Mouse (Mus musculus) layer of hippocampus, postnatal 10 days (tissue): Measurements from ENCODE around the gene Mast3. TPM values are rescaled to one million over a fixed set of nuclear protein-coding genes. Genes with fewer than 3 reads are reported as not detected.

Experiments
- DNase-seq, 2 experiments: peaks; one replicate each; pipeline ENCODE4 v3.0.0; 2021; ENCODE audit warnings: low spot score in 2 of 2
- total RNA-seq, 2 experiments: library from RNA; stranded (reverse); gene quantifications; 2 replicates each; pipeline ENCODE4 v1.2.3; 2021

The Mast3 gene
- total RNA-seq, 2 experiments from 2014 or later = 179 to 186 TPM

DNA sequence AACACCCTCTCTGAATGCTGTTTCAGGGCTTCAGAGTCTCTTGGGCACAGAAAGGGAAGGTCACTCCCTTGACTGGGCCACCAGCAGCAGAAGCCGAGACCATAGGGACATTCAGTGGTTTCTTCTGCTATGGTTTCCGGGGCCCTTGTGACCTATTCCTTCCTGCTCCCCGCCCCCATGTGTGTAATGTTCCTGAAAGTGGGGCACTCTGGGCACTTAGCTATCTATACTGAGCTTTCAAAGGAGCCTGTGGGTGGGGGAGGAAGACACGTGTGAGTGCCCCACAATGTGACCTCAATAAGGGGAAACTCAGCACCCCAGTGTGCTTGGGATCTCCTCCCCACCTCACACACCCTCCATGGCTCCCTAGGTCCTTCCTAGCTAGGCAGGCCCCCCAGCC is 1.7 kb upstream of the Mast3 start:
- no peak for DNase-seq

DNA sequence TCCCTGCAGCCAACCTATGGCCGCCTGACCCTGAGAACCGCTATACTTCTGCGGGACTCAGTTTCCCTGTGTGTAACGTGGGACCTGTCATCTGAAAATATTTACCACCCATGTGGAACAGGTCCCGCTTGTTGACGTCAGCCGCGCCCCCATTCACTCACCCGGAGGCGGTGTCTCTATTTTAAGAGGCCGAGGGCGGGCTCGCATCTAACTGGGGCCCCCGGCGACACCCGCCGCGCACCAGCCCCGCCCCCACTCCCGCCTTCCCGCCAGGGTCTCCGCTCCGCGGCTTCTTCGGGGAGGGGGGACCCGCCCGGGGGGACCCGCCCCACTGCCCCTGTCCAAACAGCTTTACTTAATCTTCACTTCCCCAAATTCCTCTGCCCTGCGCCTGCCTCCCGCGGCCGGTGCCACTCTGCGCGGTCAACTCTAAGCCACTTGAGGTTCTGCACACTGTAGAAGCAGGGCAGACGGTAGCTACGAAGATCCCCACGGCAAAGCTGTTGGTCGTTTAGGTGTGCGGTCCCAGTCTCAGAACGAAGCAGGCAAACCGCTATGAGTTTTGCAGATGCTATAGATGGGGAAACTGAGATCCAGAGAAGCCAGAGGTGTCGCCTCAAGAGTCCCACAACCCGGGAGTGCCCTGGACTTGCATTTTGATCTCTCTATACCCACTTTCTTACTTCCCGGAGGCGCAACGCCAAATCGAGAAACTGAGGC is 933 bp downstream of the Mast3 start:
- peak in 1 of 2 experiments; percentile 64 for DNase-seq

DNA sequence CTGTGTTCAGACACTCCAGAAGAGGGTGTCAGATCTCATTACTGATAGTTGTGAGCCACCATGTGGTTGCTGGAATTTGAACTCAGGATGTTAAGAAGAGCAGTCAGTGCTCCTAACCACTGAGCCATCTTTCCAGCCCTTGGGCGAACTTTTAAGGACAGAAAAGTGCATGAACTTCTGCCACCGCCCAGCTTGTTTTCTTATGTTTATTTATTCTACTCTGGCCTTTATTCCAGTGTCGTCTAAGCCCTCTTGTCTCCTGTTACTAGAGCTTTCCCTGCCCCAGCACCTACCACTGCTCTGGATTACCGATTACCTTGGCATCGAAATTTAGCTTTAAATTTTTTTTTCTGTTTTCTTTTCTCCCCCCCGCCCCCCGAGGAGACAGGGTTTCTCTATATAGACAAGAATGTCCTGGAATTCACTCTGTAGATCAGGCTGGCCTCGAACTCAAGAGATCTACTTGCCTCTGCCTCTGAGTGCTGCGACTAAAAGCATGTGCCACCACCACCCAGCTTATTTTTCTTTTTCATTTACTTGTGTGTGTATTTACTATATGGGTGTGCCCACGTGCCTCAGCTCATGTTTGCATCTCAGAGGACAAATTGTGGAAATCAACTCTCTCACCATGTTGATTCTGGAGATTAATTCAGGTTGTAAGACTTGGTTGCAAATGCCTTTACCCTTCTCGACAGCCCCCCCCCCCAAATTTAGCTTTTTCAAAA is 1.9 kb downstream of the Mast3 start:
- no peak for DNase-seq

DNA sequence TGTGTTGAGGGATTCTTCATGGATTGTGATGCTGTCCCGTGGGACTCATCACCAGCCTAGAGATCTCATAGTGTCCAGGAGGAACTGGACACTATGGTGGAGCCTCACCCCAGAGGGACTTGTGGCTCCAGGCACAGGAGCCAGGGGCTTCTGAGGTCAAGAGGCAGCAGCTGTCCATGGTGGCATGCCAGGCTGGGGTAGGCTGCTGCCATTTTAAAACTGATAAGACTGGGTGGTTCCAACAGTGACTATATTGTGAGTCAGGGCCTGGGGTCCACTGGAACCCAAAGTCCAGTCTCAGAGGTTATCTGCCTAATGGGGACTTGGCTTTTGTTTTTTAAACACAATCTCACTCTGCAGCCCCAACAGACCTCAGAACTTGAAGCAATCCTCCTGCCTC is 3.0 kb downstream of the Mast3 start:
- DNase-seq = no peak

DNA sequence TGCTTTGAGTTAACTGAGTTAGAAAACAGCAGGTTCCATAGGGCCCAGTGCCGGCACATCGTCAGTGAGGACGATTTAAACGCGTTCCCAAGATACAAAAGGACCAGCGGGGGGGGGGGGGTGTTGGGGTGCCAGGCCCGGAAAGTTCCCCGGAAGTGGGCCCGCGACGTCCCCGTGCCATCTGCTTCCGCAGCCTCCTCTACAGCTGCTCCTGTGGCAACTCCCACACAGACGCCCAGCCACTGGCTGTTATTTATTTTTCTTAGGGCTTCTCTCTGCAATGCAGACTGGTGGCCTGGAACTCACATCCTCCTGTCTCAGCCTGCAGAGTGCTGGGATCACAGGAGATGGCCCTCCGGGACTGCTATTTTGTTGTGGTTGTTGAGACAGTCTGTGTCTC is 3.7 kb downstream of the Mast3 start:
- peak in 1 of 2 experiments; percentile 70 for DNase-seq

DNA sequence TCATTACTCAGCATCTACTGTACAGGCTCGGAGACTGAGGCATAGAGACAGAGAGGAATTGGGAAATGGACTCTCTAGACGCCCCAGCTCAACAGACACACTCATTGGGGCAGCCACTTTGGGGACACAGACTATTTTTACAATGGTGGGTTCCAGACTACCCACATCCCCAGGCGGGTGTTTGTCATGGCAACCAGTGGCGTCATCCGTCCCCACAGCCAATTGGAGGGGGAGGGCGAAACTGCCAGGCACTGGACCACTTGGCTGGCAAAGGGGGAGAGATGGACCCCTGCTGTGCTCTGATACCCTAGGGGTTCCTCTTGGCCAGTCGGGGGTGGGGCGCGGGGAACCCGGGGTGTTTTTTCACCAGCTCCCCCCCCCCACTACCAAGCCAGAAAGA is 4.2 kb downstream of the Mast3 start:
- no peak for DNase-seq

DNA sequence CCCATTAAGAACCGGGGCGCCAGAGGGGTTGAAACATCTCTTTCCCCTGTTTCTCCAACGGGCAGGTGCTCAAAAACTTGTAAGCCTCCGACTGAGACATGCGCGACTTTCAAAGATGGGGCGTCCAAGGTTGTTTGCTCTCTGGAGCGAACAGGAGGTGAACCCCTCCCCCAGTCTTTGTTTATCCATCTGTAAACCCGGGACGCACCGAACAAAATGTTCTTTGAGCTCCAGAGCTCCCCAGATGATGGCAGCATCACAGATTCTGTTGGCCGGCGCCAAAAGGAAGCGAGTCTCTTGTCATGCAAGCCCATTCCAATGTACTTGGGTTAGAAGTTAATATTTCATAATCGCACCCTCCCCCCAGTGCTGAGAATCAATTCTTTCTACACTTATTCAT is 6.6 kb downstream of the Mast3 start:
- DNase-seq = peak in 1 of 2 experiments; percentile 67

DNA sequence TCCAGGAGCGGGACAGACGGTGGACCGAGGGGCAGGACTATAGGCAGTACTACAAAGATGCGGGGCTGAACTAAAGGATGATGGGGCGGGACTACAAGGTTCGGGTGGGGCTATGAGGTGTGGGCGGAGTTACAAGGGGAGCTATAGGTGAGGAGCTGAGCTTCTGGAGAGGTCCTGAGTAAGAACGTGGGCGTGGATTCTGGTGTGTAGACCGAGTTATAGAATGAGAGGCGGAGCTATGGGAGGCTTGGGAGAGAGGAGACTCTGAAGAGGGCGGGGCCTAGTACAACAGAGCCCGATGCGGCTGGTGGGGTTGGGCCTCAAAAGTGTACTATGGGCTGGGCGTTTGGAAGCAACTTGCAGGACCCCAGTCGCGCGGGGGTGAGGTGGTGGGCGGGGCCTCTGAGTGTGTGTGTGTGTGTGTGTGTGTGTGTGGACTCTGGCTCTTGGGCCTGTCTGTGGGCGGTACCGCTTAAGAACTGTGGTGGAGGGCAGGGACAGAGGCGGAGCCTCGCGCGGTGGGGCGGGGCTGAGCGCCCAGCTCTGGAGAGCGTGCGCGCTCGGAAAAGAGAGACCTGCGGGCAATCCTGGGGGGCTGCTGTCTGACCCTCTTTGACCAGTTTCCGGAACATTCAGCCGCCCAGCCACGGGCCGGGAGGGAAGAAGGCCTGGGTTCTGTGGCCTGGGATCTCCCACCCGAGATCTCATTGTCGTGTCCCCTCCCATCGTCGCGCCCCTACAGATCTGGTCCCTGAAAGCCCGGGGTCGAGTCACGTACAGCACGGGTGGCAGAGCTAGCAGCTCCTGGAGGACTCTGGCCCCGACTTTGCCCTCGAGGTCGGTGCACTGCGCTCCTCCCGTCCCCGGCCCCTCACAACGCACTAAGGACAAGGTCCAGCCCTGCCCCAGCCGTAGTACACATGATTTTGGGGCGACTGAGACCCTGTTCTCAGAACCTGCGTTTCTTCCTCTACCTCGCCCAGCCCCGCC is 7.5 kb downstream of the Mast3 start:
- peak; percentile 84 to 89 for DNase-seq

DNA sequence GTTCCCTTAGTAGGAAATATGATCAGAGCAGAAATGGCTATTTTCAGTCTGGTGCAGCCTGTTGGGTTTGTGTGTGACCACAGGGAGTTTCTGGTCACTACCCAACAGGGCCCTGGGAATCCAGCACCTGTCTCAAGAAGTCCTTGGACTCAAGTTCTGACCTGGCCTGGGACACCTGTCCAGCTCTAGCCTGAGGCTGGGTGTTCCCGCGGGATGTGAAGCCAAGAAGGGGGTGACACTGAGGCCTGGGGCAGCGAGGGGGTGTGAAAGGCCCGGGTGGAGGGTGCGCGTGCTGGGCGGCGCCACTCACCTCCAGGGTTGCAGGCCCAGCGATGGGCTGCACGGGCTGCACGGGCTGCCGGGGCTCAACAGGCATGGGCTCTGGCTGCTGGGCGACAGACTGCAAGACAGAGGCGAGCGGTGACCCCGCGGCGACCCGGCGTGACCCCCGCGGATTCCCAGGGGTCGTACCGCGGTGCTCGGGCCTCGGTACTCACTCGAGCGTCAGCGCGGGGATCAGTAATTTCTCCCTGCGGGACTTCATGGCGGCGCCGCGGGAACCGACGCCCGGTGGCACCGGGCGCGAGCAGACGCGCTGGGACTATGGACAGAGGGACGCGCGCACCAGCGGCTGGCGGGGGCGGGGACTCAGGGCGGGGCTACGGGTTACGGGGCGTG is 8.3 kb downstream of the Mast3 start:
- DNase-seq = no peak

DNA sequence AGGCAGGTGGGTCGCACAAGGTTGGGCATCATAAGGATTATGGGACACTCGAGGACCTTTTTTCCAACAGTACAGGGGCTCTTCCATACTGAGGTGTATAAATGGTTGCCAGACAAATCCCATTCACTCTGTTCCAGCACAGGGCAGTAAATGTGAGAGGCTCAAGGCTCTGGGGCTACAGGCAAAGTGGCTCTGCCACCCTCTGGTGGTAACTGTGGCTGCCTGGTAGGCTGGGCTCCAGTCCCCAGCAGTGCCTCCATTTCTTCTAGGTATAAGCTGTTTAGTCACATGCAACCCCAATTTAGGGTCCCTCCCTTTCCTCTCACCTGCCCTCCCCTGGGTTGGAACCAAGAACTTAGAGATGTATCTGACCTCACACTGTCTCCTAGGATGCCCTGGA is 9.5 kb downstream of the Mast3 start:
- DNase-seq = no peak

DNA sequence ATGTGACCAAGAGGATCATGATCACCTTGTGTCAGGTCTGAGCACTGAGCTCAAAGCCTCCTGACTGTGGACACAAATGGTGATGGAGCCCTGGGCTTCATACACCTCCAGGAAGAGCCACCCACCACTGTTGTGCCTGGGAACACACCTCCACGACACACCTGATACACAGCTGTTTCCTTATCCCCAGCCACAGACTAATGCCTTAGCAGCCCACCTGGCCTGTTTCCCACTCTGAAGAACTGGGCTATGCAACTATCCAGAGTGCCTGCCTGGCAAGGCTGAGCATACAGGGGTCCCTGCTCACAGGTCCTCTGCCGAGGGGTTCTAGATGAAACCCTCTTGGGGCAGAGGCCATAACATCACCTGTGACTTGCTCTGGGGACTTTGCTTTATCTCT is 10.6 kb downstream of the Mast3 start:
- no peak for DNase-seq

DNA sequence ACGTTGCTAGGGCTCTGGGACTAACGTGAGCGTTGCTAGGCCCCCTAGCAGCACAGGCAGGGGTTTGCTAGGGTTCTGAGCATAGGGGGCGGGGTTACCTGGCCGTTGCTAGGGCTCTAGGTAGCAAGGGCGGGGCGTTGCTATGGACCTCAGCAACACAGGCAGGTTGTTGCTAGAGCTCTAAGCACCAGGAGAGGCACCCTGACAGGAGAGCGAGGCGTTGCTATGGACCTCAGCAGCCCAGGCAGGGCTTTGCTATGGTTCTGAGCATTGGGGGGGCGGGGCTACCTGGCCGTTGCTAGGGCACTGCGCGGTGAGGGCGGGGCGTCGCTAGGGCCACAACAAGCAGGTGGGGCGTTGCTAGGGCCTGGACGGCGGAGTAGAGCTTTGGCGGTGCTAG is 12.2 kb downstream of the Mast3 start:
- DNase-seq = no peak

DNA sequence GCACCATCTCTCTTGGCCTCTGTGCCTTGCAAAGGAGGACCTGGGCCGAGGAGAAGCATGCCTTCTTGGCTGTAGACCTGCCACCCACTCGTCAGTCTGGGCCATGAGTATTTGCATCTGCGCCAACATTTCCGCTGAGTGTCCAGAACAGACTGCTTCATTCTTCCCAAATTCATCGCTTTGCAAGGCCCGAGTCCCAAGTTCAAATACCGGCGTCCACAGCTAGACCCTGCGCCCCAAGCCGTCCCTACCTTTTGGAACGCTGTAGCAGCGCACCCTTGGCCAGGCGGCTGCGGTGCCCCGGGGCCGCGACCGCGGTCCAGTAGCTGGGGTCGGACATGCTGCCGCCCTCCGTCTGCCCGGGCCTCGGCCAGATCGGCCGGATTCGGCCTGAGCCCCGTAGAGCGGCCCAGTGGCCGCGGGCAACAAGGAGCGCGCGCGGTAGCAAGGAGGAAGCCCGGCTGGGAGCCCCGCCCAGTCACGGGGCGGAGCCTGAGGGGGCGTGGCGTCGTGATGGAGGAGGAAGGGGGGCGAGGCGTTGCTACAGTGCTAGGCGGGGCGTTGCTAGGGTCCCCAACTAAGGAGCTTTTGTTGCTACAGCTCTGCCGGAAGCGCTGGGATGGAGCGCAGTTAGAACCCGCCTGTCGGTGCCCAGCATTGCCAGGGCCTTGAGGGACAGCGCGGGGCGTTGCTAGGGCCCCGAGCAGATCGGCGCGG is 12.7 kb downstream of the Mast3 start:
- peak; percentile 99 for DNase-seq

DNA sequence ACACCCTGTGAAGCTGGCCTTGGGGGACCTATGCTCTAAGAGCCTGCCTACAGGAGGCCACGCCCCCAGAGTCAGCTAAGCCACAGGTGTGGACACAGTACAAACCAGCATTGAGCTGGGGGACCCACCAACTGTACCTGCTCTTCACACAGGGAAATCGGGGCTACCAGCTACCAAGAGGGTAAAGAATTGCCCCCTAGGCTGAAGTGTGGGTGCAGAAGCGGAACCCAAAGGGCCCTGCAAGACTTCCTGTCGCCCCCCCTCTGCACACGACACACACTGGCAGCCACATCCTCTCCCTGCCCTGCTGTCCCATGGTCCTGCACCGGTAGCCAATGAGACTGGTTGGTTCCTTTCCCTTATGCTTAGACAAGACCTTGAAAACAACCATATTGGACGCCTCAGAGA is 13.6 kb downstream of the Mast3 start:
- peak in 1 of 2 experiments; percentile 55 for DNase-seq

DNA sequence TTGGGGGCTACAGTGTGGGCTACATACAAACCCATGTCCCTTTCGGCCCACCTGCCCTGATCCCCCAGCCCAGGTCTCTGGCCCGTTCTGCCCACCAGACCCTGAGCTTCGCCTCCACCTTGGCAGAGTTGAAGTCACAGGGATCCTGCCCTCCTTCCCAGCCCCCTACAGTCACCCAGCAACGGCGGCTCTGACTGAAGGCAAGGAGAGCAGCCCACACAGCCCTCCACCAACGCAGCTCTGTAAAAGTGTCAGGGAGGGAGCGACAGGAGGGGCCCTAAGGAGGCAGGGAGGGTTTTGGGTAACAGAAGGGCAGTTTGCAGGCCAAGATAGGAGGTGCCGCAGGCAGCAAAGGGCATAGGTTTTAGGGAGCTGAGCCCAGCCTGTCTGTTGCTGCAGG is 14.0 kb downstream of the Mast3 start:
- peak in 1 of 2 experiments; percentile 36 for DNase-seq

DNA sequence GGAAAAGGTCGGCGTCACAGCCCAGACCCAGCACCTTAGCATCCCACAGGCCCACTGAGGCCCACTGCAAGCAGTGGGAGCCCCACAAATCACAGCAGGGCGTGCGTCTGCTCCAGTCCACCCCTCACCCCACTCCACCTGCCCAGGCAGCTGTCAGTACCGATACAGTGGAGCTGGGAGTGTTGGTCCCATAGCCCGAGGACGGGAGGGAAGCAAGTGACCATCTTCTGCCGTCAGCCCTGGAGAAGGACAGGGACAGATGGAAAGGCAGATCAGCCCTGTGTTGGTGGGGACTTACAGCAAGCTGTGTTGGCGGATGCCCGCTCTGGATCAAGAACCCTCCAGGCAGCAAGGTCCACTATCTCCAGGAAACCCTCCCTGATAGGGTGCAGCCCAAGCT is 15.8 kb downstream of the Mast3 start:
- no peak for DNase-seq

DNA sequence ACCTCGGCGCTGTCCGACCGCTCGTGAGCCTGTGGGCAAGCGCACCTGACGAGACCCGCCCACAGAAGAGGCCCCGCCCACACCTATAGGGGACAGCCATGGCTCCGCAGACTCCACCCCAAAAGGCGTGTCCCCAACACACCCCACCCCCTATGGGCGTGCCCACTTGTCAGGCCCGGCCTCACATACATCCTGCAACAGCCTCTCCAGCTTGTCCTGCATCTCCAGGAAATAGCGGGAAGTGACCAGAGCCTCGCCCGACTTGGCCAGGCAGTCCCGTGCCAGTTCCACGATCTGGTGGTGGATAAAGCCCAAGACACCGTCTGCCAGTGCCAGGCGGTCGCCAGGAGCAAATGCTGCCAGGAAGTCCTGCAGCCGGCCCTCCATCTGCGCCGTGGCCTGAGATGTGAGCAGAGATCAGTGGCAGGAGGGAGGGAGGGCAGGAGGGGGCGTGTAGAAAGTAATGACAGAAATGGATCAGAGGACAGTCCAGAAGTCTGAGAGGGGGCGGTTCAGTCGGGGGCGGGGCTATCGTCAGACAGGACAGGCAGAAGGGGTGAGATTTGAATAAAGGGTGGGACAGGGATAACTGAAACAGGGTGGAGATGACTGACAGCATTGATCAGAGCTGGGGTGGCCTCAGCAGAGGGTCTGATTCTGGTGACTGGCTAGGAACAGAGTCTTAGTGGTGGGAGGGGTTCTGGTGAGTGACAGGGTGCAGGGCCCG is 16.8 kb downstream of the Mast3 start:
- no peak for DNase-seq

DNA sequence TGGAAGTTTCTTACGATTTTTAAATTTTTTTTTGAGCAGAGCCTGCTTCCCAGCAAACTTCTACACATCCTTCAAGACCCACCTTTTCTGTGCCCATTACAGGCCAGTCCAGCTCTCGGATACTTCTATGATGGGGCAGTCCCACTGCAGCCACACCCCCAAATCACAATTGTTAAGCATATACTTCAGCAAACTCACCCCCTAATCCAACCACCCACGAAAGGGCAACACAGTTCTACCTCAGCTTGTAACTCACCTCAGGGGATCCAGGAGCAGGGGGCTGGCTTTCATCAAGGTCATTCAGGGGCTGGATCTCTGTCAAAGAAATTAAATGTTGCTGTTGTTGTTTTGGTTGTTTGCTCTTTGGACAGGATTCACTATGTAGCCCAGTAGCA is 17.8 kb downstream of the Mast3 start:
- DNase-seq = no peak

DNA sequence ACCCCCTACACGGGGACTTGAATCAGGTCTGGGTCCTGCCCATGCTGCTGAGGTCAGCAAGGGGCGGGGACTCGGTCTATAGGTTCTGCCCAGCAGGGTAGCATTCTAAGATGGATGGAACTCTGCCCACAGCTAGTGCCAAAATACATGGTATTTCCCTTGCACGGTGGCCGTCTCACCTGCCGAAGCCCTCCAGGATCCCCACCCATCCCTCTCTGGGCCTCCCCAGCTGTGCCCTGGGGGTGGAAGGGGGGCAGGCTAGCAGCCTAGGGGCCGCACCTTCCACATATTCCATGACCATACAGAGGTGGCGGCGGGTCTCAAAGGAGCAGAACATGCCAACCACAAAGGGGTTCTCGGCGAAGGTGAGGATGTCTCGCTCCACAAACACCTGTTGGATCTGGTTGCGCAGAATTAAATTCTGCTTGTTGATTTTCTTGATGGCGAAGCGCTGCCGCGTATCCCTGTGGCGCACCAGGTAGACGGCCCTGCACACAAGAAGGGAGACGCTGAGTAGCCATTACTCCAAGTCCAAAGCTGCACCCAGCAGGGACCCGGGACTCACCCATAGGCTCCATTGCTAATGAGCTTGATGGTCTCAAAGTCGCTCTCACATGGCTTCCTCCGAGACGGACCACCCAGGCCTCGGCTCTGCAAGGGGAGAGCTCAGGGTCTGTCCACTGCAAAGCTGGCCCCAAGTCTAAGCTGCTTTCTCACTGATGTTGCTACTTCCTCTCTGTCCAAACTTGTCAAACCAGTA is 18.4 kb downstream of the Mast3 start:
- no peak for DNase-seq
